Mouse (Mus musculus): Measurements from ENCODE around the gene Sec23b. TPM values are rescaled to one million over a fixed set of nuclear protein-coding genes. Genes with fewer than 3 reads are reported as not detected.
"Not testable (repeated sequence)": the region's sequence is repeated elsewhere in the genome, so short reads cannot be mapped to it uniquely, and the experiment has no call there.

Gene Sec23b
- 10 to 100 TPM; 67.0 to 81.9 TPM for total RNA-seq (2021)
- long read RNA-seq, experiment 1, transcript Sec23b-201 (20 exons, 2,779 nt): major isoform, 22 of 80 reads
- long read RNA-seq, experiment 1, partial matches to known transcripts: 9 of 80 reads
- long read RNA-seq, experiment 1, other reads (novel, unspliced or antisense): 49 of 80 reads
- long read RNA-seq, experiment 2, transcript Sec23b-201 (20 exons, 2,779 nt): major isoform, 30 of 162 reads
- long read RNA-seq, experiment 2, partial matches to known transcripts: 37 of 162 reads
- long read RNA-seq, experiment 2, other reads (novel, unspliced or antisense): 95 of 162 reads

DNA sequence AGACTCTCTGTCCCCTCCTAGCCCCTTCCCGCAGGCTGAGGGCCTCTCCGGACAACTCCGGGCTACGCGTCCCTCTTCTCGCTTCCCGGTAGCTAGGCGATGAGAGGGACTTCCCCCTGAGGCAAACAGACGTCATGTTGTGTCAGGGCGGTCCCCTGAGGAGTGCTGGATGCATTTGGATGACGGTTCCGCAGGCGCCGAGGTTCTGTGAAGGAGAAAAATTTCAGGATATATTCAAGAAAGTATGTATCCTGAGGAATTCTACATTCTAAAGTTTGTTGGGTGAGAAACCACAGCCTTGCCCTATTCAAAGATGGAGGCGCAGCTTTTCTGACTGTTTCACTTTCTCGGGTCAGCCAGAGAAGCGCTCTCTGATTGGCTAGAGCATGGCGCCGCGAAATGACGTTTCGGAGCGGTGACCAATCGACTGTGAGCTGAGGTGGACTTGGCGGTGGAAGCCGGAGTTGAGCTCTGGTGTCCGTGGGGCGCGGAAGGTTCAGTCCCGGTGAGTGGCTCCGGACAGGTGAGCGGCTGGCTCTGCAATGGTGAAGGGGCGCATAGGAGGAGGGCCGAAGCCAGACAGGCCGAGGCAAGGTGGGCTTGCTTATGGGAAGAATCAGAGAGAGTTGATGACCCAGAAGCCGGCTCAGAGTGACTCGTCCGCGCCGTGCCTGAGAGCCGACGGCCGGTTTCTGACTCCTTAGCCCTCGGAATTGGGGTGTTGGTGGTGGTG lies at the start of gene Sec23b:
Gene Sec23b (plus strand): TSS at position 410 of the 733 bp plus-strand sequence.
- DNase-seq (ENCODE audit: low spot score in 2 of 2): peak; percentile 92 to 93

DNA sequence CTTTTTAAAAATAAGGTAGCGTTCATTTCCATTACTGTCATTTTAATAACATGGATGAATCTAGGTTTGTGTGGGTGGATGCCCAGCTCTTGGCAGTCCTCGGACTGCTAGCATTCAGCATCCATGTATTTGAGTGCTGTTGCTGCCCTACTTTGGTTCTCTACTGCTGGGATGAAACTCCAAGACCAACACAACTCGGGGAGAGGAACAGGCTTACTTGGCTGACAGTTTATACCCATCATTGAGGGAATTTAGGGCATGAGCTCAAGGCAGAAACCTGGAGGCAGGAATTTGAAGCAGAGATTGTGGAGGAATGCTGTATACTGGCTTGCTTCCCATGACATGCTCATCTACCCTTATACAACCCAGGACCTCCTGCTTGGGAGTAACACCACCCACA lies 41.4 kb upstream of the Sec23b start:
- no peak for DNase-seq (ENCODE audit: low spot score in 2 of 2)

DNA sequence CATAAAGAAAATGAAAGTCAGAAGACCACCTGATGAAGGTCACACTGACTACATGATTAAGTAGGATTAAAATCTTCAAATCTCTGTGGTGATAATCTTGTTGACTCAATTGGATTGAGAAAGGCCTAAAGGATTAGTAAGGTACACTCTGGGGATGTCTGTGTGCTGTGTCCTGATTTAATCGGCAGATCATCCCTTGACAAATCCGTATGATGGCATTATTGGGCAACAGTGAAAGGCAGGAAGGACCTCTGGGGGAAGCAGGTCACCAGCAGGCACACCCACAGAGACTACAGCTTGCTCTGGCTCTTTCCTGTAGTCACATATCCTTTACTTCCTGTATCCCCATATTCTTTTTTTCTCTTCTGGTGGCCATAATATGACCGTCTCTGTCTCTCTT lies 36.3 kb upstream of the Sec23b start:
- DNase-seq (ENCODE audit: low spot score in 2 of 2): no peak

DNA sequence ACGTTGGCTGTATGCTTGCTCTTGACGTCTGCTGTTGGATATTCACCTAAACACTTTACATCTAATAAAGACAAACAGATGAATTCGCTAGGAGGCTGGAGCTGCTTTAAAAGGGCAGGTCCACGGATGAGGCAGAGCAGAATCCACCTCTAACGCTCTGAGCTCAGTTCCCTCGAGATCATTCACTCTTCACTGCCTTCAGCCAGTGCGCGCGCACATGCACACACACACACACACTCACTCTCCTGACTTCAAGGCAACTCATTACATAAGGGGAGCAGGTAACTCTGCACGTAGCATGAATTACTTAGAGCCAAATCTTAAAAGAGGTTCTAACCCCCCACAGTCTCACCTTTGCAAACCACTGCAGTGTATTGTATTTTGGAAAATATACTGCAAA lies 30.2 kb upstream of the Sec23b start:
- DNase-seq (ENCODE audit: low spot score in 2 of 2): no peak

DNA sequence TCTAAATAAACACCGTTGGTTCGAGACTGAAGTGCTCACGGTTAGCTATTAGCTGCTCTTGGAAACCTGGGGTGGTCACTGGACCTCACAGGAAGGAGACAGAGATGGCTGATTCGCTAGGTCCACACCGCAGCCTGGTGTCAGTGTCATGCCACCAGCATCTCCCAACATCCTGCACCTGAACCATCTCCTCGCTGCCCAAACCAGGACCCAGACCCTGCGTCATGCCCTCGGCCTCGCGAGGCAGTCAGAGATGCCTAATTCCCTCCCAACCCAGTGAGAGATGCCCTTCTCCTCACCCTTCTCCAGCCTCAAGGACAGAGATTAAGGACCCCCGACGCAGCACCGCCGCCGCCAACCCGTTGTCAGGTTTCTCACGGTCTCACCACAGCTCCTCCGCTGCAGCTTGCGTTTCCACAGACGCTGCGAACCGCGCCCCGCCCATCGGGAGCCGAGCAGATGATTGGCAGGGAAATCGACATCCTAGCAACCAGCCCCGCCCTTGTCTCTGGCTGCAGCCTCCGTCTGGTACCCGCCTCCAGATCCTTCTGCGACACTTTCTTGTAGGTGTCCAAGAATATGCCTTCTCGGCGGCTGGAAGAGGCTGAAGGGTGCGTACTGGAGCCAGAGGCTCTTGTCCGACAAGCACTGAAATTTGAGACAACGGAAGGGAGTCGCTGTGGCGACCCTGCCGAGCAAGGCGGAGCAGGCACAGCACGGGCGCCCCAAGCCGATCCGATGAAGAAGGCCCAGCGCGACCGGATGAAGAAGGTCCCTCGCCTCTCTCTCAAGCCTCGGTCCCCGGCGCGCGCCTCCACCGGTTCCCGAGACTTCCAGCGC lies 28.8 kb upstream of the Sec23b start, which contains the start of the genes Dzank1 and Polr3f:
Gene Dzank1 (minus strand): TSS at position 434 of the 840 bp plus-strand sequence.
Gene Polr3f (plus strand): TSS at position 738 of the 840 bp plus-strand sequence.
- DNase-seq (ENCODE audit: low spot score in 2 of 2): peak; percentile 90 to 92

DNA sequence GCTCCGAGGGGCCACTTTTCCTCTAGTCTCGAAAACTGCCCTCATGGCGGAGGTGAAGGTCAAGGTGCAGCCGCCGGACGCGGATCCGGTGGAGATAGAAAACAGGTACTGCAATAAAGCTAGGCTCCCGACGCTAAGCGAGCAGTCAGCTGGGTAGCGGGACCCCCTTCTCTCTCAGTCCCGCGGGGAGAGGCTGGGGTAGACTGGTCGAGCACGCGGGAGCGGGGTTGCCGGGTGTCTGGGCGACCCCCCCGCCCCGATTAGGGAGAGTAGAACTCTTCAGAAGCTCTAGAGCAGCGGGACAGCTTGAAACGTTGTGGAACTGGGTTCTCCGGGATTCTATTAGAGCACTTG lies 28.2 kb upstream of the Sec23b start:
- DNase-seq (ENCODE audit: low spot score in 2 of 2): no peak

DNA sequence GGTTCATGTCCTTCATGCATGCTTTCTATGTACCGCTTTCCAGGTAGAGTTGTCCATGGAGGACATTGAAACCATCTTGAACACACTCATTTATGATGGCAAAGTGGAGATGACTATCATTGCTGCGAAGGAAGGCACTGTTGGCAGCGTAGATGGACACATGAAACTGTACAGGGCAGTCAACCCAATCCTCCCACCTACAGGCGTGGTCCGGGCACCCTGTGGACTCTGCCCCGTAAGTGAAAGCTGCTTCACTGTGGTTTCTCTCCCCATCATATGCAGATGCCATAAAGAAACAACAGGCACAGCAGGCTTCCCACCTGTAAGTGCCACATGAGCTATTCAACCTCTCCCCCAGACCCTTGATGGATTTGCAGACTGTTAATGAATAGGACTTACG lies 18.9 kb upstream of the Sec23b start:
- no peak for DNase-seq (ENCODE audit: low spot score in 2 of 2)

DNA sequence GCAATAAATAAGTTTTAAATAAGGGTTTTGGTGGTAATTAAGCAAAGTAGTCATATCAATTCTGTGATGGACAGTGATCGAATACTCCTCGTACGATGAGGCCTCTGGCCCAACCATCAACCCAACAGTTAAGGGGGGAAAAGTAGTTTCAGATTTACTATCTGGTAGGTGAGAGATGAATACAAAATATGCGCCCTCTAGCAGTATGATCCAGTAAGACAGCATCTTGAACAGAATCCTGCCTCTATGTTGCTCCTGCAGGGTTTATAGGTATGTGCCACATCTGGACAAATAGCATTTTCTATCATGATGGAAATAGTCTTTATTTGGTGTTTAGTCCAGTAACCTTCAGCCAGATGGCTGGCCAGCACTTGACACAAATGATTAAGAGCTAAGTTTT lies 14.8 kb upstream of the Sec23b start:
- no peak for DNase-seq (ENCODE audit: low spot score in 2 of 2)

DNA sequence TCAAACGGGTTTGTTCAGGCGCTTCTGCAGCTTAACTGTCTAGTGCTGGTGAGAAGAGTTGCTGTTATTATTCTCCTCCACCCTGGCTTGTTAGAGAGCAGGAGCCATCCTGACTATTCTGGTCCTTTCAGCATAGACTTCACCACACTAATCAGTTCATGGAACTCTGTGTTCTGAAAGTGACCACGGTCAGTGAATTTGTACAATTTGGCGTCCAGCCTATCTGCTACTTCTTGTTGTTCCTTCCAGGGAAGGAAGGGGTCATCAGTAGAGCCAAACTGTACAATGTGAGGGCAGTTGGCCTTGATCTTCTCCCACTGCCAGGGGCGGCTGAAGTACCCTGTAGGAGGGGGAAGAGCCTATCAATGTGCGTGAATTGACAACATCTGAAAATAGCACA lies 12.4 kb upstream of the Sec23b start:
- DNase-seq (ENCODE audit: low spot score in 2 of 2): no peak

DNA sequence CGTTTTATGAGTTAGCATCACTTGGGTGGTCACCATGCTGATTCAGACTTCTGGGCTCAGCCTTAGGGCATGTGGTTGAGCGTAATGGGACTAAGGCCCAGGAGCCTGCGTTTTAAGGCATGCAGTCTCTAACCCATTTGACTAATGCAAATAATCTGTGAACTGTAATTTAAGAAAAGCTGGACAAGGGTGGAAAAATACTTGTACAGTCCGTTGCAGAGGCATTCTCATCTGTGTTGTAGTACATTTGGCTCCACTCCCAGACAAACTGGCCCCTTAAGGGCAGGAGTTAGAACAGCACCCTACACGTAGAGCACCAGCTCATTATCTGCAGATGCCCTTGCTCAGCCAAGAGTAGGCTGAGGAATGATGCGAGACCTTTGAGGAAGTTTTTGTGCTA lies 11.4 kb upstream of the Sec23b start:
- DNase-seq (ENCODE audit: low spot score in 2 of 2): no peak

DNA sequence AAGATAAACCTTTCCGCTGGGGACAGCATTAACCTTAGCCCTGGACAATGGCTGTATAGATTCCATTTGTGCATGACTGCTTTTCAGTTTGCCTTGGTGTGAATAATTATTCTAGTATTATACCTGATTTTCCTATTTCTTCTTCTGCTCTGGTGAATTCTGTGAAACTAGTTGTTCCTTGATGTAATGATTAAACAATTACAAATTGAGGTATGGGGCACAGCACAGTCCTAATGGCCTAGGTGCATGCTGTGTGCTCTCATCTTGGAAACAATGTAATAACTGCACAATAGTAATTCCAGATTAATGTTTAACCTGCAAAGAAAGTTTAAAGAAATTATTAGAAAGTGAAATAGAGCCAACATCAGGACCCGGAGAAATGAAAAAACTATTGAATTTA lies 11.0 kb upstream of the Sec23b start:
- no peak for DNase-seq (ENCODE audit: low spot score in 2 of 2)

DNA sequence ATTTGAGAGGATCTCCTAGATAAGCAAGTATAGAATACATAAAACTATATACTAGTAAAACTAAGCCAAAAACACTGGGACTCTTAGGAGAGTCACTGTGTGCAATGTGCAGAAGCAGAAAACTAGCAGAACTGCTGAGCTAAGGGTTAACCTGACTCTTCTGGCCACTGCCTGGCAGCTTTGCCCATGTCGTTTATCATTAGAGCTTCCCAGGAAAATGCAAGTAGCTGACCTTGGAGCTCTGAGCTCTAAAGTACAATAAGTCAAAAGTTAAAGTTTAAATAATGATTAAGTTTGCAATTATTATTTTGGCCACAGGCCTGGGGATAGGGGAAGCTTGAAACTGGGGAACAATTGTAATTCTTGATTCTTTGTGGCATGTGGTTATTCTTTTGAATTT lies 10.5 kb upstream of the Sec23b start:
- no peak for DNase-seq (ENCODE audit: low spot score in 2 of 2)

DNA sequence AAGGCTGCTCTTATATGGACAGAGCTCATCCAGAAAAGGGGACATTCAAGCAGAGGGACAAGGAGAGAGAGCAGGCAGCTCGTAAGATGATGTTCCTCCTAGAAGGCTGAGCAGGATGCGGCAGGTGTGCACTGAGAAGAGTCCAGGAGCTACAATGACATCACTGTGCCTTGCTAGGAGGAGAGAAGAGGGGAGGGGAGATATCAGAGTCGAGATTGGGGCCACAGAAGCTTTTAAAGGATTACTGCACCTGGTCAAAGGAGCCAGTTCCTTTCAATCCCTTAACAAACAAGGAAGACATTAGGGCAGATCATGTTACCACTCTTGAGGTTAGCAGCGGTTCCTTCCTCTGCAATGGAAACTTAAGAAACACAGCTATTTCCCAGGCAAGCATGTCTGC lies 8.5 kb upstream of the Sec23b start:
- DNase-seq (ENCODE audit: low spot score in 2 of 2): no peak

DNA sequence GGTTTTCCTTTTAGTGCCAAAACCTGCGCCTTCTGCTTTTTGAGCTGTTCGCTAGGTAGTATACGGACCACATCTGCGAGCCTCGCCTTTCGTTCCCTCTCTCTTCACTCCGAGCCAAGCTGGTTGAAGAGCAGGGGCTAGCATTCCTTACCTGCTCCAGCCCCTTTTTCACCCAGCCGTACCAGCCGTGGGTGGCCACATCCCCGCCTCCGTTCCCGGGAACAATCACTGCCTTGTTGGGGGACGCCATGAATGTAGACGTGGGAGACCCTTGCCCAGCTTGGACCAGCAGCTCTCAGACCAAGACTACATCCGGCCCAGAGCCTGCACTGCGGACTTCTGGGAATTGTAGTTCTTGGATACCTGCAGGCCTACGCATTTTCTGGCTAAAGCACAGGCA lies 5.5 kb upstream of the Sec23b start, which contains the start of gene Rbbp9:
Gene Rbbp9 (minus strand): TSS at position 341 of the 400 bp plus-strand sequence.
- peak; percentile 36 to 49 for DNase-seq (ENCODE audit: low spot score in 2 of 2)

DNA sequence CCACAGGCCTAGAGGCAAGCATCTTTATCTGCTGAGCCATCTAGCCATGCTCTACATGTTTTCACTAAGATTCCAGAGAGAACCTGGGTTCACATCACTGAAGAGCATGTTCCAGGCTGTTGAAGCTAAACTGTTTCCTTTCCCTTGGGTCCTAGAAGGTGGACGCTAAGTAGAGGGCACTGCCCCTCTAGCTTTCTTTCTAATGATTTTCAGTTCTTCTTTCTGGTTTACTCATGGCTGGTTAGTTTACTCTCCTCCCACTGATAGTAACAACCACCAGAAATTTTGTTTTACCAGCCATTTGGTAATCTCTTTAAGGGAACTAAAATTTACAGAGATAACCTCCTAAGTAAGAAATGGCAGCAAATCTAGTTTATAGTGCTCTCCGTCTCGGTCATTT lies 2.1 kb upstream of the Sec23b start:
- no peak for DNase-seq (ENCODE audit: low spot score in 2 of 2)

DNA sequence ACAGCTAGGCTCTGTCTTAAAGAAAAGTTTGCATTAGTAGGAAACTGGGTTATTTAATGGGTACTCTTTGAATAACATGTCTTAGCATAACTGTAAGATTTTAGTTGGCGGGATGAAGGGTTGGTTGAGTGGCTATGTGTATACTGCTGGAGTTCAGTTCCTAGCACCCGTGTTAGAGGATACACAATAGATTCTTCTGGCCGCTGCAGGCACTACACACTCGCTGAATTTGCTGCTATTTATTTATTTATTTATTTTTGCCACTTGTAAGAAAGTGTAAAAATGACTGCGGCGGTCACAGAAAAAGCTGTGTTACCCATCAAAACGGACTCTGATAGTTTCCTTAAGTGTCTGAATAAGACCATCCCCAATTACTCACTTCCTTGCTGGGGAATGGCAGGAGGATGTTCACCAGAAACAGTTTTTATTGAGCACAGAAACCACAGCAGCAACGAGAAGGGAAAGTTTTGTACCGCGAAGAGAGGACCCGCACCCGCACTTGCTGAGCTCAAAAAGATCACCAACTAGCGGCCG lies 676 bp upstream of the Sec23b start:
- DNase-seq (ENCODE audit: low spot score in 2 of 2): no peak

DNA sequence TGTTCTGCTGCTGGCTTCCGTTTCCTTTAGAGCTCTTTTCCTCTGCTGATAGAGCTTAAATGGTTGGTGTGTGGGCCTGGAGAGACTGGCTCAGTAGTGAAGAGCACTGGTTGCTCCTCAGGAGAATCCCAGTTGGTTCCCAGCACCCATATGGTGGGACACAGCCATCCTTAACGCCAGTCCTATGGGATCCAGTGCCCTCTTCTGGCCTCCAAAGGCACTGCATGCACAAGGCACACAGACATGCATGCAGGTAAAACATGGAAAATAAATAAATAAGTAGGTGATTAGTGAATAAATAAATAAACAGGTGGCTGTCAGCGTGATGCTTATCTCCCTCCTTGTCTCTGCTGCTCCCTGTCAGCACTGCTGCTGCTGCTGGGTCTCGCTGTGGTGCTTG lies 32.7 kb downstream of the Sec23b start:
- DNase-seq (ENCODE audit: low spot score in 2 of 2): no peak

DNA sequence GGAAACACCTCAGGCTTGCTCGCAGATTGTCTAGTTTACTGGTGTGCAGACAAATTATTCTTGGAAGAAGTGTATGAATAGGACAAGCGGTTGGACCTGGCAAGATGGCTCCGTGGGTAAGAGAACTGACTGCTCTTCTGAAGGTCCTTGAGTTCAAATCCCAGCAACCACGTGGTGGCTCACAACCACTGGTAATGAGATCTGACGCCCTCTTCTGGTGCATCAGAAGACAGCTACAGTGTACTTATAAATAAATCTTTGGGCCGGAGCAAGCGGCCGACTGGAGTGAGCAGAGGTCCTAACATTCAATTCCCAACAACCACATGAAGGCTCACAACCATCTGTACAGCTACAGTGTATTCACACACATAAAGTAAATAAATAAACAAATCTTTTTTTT lies 37.0 kb downstream of the Sec23b start:
- not testable (repeated sequence) for DNase-seq (ENCODE audit: low spot score in 2 of 2)

DNA sequence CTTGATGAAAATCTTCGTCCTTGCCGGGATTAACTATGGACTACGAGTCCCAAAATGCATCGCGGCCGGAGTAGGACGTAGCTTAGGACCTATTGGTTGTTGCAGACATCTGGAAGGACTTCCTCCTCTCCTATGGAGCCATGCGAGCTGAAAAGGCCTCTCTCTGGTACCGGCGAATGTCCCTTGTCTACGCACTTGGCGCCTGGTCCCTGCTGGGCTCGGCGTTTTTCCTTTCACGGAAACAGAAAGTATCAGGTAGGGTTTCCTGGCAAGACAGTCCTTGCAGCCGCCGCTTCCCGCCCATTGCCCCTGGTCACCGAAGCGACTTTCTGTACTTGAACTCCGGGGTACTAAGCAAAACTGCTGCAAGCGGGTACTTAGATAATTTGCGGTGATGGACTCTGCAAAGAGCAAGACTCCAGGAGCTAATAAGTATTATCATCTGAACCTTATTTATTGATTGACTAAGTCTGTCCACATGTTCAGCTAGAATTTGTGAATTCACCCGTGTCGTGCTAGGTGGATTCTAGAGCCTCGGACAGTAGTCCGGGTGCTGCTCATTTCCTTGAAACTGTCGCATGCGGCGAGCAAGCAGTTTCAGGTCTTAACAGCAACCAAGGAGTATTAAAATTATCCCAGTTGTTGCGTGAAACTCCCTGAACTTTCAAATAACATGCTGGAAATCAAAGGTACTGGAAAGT lies 38.1 kb downstream of the Sec23b start, which contains the start of gene Smim26:
Gene Smim26 (plus strand): TSS at position 104 of the 701 bp plus-strand sequence.
- DNase-seq (ENCODE audit: low spot score in 2 of 2): peak; percentile 70 to 72

DNA sequence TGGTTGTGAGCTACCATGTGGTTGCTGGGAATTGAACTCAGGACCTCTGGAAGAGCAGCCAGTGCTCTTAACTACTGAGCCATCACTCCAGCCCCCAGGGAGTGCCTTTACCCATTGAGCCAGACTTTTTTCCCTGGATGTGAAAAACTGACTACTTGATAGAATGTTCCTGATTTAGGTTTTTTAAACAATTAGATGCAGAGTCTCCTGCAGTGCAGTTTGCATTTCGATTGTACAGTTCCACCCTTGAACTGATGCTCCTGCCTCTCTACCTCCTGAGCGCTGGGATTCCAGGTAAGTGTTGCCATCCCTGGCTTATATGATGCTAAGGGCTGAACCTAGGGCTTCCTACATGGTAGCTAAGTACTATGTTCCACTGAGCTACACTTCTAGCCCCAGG lies 42.0 kb downstream of the Sec23b start:
- no peak for DNase-seq (ENCODE audit: low spot score in 2 of 2)

Measured in adrenal gland, adult 18-20 months (tissue).